Mouse (Mus musculus): ENCODE measurements around the gene Tmem269.

Tmem269 gene

DNA sequence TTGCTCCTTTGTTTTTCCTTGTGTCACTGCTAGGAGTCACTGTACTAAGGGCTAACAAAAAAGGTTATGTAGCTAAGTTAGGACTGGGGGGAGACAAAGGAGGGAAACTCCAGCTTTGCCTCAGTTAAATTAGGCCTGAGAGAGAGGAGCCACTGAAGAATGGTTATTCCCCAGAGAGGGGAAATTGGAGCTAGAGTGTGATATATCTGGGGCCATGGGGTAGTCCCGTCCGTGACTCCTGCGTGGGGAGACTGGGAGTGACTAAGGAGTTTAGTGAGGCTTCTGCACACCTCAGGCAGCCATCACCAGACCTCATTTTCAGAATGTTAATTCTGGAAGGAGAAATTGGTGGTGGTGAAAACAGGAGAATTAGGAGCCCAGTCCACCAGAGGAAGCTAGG is 16.3 kb upstream of the Tmem269 start:
- DNase-seq (ENCODE audit: low spot score) = no peak

DNA sequence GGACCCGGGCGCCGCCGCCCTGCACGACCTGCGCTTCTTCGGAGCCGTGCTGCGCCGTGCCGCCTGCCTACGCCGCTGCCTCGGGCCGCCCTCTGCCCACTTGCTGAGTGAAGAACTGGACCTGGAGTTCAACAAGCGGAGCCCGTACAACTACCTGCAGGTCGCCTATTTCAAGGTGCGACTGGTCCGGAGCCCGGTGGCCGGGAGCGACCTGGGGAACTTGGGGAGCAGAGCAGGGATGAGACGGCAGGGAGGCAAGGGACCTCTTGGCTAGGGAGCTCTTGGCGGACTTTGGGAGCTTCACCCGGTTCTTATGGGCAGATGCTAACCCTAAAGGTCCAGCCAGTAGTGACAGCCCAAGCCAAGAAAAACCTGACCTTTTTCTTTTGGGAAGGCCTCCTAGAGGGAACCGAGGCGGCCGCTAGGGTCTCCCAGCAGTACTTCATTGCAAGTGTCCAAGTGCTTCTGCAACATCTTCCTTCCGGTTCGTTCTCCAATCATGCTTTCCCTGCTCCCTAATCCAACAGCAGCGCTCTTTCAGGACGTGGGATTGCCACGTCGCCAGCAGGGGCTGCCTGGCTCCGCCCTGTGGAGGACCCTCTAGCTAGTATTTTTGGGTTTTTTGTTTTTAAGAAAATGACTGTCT is 15.4 kb upstream of the Tmem269 start:
- DNase-seq (ENCODE audit: low spot score) = no peak

DNA sequence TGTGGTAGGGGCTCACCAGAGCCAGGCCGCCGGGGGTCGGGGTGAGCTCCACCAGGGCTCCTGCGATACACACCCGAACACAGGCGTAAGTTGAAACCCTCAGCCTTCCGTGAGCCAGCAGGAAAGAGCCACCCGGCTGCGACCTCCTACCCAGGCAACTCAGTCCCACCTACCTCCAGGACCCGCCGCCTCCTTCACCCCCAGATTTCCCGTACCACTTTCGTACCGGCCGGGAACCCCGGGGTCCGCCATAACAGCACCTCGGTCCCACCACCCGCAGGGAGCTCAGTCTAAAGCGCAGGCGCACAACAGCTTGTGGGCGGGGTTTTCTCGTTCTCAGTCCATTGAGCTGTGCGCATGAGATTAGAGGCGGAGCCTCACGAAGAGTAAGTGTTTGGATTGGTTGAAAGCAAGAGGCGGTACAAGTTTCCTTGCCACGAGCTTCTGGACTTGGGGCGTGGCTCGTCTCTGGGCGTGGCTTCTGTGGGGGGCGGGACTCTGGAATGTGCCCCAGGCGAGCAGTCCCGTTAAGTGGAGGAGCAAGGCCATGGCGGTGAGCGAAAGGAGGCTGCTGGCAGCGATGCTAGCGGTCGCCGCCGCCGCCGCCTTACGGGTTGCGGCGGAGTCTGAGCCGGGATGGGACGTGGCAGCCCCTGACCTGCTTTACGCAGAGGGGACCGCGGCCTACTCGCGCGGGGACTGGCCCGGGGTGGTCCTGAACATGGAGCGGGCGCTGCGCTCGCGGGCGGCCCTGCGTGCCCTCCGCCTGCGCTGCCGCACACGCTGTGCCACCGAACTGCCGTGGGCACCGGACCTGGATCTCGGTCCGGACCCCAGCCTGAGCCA is 14.6 kb upstream of the Tmem269 start, which contains the start of the genes AU022252 and P3h1:
TSS of gene AU022252 (minus strand) at position 303 of the 846 bp plus-strand sequence.
TSS of gene P3h1 (plus strand) at position 506 of the 846 bp plus-strand sequence.
- peak; percentile 96 for DNase-seq (ENCODE audit: low spot score)

DNA sequence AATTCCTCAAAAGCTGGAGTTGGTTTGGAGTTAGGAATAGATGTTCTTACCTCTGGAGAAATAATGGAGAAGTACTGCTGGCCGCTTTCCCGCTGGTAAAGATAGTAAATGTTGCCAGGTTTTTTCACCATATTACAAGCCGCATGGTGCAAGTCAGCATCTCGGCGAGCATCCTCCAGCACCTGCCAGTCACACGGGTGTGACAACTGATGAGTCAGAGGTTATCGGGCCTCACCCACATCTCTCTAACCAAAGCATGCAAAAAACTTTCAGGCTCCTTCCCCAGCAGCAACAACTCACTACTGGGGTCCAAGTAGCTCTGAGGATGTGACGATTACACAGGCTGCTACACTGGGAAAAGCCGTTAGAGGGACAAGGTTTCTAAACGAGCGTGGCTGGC is 8.7 kb upstream of the Tmem269 start:
- no peak for DNase-seq (ENCODE audit: low spot score)

DNA sequence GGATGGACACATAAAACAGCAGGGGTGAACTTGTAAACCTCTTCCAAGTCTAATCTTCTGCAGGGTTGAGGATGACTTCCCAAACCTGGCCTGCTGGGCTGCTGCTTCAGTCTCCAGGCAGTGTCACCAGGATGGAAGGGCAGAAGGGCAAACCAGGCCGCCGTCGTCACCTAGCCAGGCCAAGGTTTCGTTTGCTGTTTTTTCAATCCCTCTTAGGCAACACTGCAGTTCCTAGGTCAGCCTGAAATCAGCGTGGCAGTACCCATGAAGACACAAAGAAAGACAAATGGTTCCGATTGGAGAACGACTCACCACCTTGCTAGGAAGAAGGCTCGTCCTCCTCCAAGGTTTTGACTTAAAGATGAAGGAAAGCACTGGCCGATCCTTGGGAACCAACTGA is 7.7 kb upstream of the Tmem269 start:
- DNase-seq (ENCODE audit: low spot score) = no peak

DNA sequence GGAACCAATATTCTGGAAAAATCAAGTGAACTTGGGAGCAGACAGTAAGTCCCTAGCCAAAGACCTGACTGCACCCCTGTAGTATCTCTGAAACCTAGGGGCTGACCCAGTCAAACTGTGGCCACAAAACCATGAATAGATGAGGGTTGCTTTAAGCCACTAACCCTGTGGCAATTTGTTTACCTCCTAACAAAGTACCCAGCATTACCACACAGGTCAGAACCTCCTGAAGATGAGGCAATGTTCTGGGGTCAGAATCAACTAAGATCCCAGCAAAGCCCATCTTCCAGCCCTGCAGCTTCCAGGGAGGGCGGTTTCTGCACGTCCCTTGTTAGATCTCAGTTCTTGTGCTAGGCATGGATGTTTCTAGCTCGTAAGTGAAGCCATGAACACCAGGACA is 6.5 kb upstream of the Tmem269 start:
- no peak for DNase-seq (ENCODE audit: low spot score)

DNA sequence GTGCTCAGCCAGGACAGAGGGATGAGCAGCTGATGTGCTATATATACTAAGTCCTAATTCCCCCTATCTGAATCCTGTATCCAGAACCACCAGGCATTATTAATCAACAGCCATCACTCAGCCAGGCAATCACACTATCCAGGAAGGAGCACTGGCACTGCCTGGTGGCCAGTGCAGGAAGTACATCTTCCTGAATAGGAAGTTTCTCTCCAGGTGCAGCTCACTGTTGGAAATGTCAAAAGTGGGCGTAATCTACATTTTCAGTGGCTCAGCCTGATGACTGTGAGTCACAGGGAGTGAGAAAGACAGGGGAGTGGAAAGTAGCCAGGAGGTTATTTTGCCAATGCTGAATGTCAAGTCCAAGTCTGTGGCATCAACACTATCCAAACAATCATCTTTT is 5.7 kb upstream of the Tmem269 start:
- no peak for DNase-seq (ENCODE audit: low spot score)

DNA sequence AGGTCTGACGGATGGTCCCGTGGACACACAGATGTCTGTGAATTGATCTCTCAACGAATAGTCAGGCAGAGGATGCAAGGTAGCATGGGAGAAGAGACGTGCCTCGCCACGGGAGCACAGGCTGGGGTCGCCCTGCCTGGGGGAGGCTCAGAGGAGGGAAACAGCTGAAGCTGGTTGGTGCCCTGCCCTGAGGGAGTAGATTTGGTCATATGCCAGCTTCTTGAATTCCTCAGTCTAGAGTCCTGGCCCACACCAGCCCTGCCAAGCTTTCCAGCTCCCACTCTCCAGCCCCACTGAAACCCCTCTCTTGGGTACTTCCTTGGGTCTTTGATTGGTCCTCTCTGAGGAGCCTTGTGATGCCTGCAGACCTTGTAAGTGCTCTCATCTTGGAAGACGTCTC is 1.4 kb downstream of the Tmem269 start:
- no peak for DNase-seq (ENCODE audit: low spot score)

DNA sequence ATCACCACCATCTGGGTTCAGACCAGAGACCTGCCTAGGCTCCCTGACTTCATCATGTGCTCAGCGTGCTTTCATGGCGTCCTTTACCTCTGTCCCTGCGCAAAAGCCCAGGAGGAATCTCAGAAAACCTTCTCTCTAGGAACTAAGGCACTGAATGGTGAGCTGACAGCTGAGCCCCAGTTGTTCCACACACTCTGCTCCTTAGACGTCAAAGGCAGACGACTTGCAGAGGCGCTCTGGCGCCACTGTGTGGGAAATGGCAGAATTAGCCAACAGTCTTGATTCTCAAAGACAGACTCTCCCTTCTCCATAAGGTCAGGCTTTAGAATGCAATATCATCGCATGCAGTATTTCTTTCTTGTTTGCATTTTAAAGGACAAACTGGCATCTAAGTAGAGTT is 13.3 kb downstream of the Tmem269 start:
- peak; percentile 20 for DNase-seq (ENCODE audit: low spot score)

DNA sequence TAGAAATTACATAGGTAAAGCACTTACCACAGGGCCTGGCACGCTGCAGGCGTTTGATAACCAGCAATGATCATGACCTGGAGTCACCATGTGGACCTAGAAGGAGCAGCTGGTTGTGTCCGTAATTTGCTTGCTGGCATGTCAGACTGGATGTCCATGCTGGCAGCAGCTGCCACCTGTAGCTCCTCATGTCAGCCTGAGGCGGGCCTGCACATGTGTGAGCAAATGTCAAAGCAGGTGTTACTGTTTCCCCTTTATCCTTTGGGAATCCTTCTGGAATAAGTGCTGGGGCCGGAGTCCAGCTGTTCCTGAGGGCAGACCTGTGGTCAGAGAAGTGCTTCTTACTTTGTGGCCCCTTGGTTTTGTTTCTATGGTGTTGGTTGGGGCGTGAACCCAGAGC is 19.9 kb downstream of the Tmem269 start:
- no peak for DNase-seq (ENCODE audit: low spot score)

DNA sequence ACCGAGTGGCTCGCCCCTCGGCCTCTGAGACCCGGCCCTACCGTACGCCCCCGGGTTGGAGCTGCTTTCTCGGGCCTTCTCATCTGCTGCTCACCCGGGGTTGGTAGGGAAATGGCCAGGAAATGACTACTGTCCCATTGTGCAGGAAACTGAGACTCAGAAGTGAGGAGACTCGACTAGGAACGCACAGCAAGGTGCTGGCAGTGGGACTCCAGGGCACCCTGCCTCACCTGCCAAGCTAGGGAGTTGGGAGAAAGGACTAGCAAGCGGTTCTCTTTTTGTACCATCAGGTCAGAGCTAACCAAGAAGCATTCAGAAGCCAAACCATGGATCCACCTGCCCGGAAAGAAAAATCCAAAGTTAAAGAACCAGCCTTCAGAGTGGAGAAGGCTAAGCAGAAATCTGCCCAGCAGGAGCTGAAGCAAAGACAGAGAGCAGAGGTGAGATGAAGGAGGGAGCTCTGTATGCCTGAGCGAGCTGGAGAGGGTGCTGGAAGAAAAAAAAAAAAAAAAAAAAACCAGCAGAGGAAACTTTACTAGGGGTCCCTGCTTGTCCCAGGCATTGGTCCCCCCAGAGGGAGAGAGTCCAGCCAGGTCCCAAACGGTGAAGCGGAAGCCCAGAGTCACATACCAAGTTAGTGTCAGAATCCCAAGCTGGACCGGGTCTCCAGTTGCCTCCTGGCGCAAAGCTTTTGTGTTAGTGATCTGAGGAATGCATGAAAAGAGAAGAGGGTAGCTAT is 22.3 kb downstream of the Tmem269 start:
- no peak for DNase-seq (ENCODE audit: low spot score)

DNA sequence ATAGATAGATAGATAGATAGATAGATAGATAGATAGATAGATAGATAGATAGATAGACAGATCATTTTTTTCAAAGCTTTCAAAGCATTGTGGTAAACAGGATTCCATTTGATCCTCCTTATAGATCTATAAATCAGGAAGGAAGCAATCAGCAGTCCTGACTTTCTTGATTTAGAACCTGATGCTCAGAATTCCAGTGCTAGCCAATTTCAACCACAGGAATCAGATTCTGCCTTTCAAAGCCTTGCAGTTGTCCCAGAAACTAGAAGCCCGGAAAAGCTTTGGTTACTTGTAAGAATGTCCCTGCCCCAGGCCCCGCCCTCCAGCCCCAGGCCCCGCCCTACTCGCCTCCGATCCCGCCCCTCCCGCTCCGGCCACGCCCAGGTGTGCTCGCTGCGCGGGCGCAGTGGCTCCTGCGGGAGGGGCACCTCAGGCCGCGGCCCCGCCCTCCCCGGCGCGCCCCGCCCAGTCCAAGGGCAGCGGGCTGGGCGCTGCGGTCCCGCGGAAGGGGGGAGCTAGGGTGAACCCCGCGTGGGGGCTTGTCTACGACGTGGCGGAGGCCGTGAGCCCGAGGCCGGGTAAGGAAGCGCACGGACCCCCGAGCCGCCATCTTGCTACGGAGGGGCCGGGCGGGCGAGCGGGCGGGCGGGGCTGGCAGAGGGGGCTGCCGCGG is 23.0 kb downstream of the Tmem269 start, which contains the start of gene Svbp:
TSS of gene Svbp (plus strand) at position 398 of the 673 bp plus-strand sequence.
- DNase-seq (ENCODE audit: low spot score) = peak; percentile 72

DNA sequence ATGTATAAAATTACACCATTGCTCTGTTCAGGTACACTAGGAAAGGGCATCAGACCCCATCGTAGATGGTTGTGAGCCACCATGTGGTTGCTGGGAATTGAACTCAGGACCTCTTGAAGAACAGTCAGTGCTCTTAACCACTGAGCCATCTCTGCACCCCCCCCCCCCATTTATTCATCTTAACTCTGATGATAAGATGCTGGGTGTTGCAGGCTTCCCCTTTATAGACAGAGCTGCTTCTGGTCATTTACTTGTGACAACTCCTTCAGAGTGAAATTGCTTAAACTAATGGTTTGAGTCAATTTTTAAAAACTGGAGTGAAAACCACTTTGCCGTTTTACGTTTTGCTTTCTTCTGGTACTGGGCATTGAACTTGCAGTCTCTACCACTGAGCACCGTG is 25.3 kb downstream of the Tmem269 start:
- DNase-seq (ENCODE audit: low spot score) = no peak

DNA sequence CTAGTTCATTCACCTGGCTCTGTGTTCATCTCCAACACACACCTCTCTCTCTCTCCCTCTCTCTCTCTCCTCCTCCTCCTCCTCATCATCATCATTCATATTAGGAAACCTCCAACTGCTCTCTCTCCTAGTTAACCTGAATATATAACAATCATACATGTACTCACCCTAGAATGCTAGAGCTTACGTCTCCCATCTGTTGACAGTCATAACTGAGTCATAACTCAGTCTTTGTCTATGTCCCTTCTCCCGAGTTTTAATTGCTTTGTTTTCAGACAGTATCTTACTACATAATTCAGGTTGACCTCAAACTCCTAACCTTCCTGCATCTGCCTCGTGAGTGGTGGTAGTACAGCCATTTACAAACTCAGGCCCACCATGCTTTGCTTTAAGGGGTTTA is 26.7 kb downstream of the Tmem269 start:
- DNase-seq (ENCODE audit: low spot score) = no peak

DNA sequence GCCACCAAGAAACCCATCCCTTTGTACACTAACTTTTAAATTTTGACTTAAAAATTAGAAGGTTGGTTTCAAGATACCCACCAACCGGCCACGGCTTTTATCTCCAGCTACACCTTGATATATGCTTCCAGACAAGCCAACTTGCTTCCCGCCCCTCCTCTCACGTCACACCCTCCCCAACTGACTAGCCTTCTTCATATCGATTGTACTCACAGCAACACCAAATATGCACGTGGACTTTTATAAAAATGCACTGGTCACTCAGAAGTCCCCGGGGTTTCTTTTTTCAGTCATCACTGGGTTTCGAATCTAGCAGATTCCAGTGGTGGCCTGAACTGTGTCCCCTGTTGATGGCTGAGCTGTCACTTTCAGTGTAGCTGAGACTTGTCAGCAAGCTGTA is 27.4 kb downstream of the Tmem269 start:
- no peak for DNase-seq (ENCODE audit: low spot score)

DNA sequence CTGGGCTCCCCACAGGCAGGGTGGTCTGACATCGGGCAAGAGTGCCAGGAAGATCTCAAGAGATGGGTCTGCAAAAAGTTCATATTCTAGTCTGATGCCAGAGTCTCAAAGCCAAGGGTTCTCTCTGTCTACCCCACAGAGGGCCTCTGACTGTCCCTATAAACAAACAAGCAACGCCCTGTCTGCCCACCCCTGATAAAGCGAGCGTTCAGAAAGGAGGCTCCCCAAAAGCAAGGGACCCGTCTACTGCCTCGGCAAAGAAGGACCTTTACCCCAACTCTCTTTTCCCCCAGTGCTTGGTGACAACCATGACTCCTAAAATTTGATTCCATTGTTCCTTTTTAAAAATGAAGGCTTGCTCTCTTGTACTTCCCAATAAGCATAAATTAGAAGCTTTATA is 28.2 kb downstream of the Tmem269 start, which contains the start of gene Ermap:
TSS of gene Ermap (minus strand) at position 148 of the 400 bp plus-strand sequence.
- DNase-seq (ENCODE audit: low spot score) = no peak

DNA sequence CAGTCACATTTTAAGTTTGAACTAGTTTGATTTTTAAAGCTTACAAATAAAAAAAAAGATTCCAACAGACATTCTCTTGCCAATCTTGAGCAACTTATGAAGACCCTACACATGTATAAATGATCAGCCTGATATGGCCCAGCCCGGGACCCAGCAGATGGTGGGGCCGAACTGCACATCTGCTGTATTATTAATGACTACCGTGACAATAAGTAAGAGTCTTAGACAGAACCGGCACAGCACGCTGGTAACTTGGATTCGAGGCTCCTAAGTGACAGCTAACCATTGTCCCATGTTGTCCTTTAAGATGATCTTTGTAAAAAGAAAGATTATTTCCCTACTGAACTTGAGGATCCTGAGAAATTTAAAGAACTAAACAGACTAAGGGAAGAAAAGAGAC is 28.6 kb downstream of the Tmem269 start:
- no peak for DNase-seq (ENCODE audit: low spot score)

DNA sequence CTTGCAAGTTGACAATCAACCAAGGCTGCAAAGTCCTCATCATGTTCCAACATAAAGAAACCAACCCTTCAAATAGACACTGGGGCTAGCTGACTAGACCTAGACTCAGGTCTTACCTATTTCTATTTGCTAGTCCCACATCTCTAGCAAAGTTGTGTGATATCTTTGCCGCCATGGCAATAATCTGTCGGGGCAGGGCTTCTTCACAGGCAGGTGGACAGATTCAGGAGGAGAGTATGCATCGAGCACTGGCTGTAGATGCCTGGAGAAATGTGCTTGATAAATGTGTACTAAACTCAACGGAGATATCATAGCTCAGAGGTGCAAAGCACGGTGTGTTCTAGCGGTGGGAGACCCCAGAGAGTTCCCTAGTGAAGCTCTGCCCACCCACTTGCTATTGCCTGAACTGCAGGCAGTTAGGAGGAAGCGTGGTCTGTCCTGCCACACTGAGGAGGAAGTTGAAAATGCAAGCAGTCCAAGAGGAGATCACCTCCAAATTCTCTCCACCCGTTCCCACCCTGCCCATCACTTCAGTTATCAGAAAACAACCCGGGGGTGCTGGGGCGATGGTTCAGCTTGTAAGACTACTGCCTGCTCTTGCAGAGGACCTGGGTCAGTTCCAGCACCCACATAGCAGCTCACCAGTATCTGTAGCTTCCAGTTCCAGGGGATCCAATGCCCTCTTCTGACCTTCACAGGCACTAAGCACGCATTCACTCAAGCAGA is 29.8 kb downstream of the Tmem269 start:
- no peak for DNase-seq (ENCODE audit: low spot score)

DNA sequence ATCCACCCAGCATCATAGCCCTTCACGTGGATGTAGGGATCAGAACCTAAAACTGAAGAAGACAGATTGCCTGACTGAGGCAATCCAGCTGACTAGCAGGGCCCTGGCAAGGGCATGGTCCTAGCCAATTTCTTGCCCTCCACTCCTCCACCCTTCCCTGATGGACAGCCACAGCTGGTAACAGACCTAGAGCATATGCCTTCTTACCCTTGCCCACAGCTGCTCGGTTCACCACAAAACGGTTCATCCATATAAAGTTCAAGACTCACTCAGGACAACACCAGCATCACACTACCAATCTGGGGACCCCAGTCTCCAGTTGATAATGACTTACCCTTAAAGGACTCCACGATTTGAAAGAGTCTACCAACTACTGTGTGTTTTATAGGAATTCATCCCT is 32.2 kb downstream of the Tmem269 start:
- DNase-seq (ENCODE audit: low spot score) = no peak

DNA sequence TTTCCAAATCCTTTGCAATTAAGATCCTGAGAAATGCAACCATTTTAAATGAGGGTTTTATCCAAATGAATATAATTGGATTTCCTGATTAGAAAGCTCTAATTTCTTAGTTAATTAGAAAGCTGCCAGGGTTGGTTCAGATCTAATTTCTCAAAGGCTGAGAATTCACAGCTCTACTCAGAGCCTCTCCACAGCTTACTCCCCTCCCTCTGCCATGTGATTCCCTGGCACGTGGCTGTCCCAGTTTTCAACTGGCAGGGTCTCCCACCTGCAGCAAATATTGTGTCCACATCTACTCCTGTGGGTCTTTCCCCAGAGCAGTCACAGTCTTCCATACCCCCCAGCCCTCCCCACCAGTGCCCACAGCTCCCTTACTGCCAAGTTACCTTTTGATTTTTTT is 34.5 kb downstream of the Tmem269 start:
- no peak for DNase-seq (ENCODE audit: low spot score)

DNA sequence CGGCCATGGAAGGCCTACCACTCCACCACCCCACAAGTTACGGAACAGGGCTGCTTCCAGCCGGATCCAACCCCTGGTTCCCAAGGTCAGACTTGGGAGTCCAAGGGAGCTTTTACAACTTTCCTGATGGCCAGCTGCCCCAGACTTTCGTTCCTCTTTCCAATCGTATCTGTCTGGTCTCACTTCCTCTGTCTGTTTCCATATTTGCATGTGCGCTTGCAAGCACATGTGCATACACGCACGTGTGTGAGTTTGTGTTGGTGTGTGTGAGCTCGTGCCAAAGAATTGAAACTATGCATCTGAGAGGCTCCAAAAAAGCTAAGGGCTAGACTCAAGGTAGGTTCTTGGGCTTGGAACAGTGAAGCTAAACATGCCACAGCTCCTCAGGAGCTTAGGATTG is 36.6 kb downstream of the Tmem269 start:
- DNase-seq (ENCODE audit: low spot score) = no peak

Data from ovary, postnatal 10 days (tissue).